Mouse (Mus musculus): Measurements from ENCODE around the gene Asic2.

DNA sequence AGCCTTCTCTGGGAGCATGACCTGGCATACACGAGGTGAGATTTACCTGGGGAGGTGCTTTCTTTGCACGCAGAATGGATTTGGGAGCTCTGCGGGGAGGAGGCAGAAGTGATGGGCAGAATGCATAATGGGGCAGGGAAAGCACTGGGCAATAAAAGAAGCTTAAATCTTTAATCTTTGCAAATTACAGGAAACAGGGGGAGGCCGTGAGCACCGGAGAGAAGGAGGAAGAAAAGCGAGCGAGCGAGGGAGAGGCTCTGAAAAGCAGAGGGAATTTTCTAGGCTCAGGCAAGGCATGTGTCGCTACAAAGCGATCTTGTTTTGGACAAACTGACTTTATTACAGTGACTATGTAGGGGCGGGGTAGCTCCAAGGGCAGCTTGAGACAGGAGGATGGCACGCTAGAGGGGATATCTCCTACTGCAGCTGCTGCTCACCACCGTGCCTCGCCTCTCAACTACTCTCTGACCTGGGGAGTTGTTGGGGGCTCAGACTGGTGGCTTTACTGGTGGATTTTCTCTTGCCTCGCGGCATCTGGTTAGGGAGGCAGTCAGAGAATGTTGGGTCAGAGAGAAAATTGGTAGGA lies 1010.1 kb downstream of the Asic2 start:
- TF ChIP-seq TAL1 (IDR thresholded peaks at IDR 0.05; ENCODE audit: low read length): no peak
- no peak for TF ChIP-seq GATA1 (IDR thresholded peaks at IDR 0.05; ENCODE audit: low read length)
